Mouse (Mus musculus): Measurements from ENCODE around the gene Rdh12. TPM values are rescaled to one million over a fixed set of nuclear protein-coding genes. Genes with fewer than 3 reads are reported as not detected.

The Rdh12 gene
- polyA plus RNA-seq, 1 experiment from 2014 or later: 2.4 TPM

- no peaks in the 10 kb centered on the region for H3K27me3 ChIP-seq
- no peaks in the 10 kb centered on the region for H3K4me1 ChIP-seq
- no peak overlapping the region for H3K4me2 ChIP-seq
- H3K27ac ChIP-seq: no peak overlapping the region
- H3K4me3 ChIP-seq (replicated peaks): no peak overlapping the region
- H3K9ac ChIP-seq: no peak overlapping the region
- peaks cover 86% of the 10 kb centered on the region for H3K36me3 ChIP-seq
- 75% methylated on average over 2 of the region's 2 CpGs for WGBS
- no peak; the same call in 1 of the 2 replicates for ATAC-seq (replicated peaks; ENCODE audit: low FRiP score)
- no peaks in the 10 kb centered on the region for H3K9me3 ChIP-seq (replicated peaks)
These were observed 51.4 kb downstream of the Rdh12 start for GRCm38 (mm10) chr12:79260154-79260553.

GRCm38 (mm10) chr12:79261035-79261434 lies 52.3 kb downstream of the Rdh12 start:
- WGBS: 58% methylated on average over 5 of the region's 5 CpGs

More at GRCm38 (mm10) chr12:79261035-79261434, 52.3 kb downstream of the Rdh12 start:
- Histone ChIP-seq H3K27ac (no peak overlapping the region), H3K27me3 (no peaks in the 10 kb centered on the region), H3K4me2 (no peak overlapping the region), H3K36me3 (peaks cover 89% of the 10 kb centered on the region), H3K9me3 (replicated peaks) (no peaks in the 10 kb centered on the region), H3K4me3 (replicated peaks) (no peak overlapping the region), H3K4me1 (no peaks in the 10 kb centered on the region), H3K9ac (no peak overlapping the region)
- ATAC-seq (replicated peaks; ENCODE audit: low FRiP score): no peak

Other genes starting within 250 kb of the Rdh12 start
- 4.2 and 4.5 TPM in 2 replicates for gene Tmem229b, start 201.3 kb upstream of the Rdh12 start, polyA plus RNA-seq (2015; fragmentation: Nextera tagmentation; extraction: Ambion mirVana)
- gene Plekhh1, start 179.8 kb upstream of the Rdh12 start, polyA plus RNA-seq (2015; fragmentation: Nextera tagmentation; extraction: Ambion mirVana): 6.3 and 7.0 TPM in 2 replicates
- gene Pigh, start 119.3 kb upstream of the Rdh12 start, polyA plus RNA-seq (2015; fragmentation: Nextera tagmentation; extraction: Ambion mirVana): 31.7 and 36.2 TPM in 2 replicates
- 13.2 and 14.6 TPM in 2 replicates for gene Arg2, start 78.1 kb upstream of the Rdh12 start, polyA plus RNA-seq (2015; fragmentation: Nextera tagmentation; extraction: Ambion mirVana)
- 97.7 and 101 TPM in 2 replicates for gene Vti1b, start 36.2 kb upstream of the Rdh12 start, polyA plus RNA-seq (2015; fragmentation: Nextera tagmentation; extraction: Ambion mirVana)
- gene Rdh11, start 16.6 kb upstream of the Rdh12 start, polyA plus RNA-seq (2015; fragmentation: Nextera tagmentation; extraction: Ambion mirVana): 25.9 and 26.8 TPM in 2 replicates
- gene Zfyve26, start 87.4 kb downstream of the Rdh12 start, polyA plus RNA-seq (2015; fragmentation: Nextera tagmentation; extraction: Ambion mirVana): 14.4 and 15.4 TPM in 2 replicates
- 7.8 and 8.2 TPM in 2 replicates for gene Rad51b, start 88.4 kb downstream of the Rdh12 start, polyA plus RNA-seq (2015; fragmentation: Nextera tagmentation; extraction: Ambion mirVana)